Mouse (Mus musculus): Measurements from ENCODE around the gene Gpi1. TPM values are rescaled to one million over a fixed set of nuclear protein-coding genes. Genes with fewer than 3 reads are reported as not detected.

The Gpi1 gene
- total and polyA plus RNA-seq, 3 experiments = 270 to 1,355 (median 727) TPM

DNA sequence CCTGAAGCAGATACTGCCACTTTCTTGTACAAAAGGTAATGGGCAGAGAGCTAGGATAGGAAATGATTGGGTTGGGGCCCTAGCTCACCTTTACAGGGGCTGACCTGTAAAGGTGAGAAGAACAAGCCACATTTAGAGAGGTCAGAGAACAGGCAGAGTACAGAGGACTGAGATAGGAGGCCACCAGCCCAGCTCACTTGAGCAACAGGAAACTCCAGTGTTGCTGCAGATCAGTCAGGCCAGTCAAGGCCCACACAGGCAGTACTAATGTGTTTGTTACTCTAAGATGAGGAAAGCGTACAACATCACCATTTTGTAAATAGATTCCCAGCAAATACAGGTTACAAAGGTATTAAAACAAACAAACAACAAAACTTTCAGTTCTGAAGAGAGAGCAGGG, 25.8 kb upstream of the Gpi1 start:
- Histone ChIP-seq H3K9me3 (replicated peaks; ENCODE audit: insufficient read depth, low read length) (no peaks in the 10 kb centered on the region), H3K4me3 (ENCODE audit: control insufficient read depth in 1 of 2, insufficient read depth in 1 of 2, low read depth in 2 of 2, low read length in 2 of 2) (no peak overlapping the region), H3K36me3 (ENCODE audit: control insufficient read depth in 1 of 2, insufficient read depth in 2 of 2, low read length in 2 of 2) (peaks cover 0 to 2% of the 10 kb centered on the region in 2 experiments; a peak in 1 of 4 replicates), H3K4me1 (ENCODE audit: control insufficient read depth in 1 of 2, insufficient read depth in 2 of 2, low read length in 2 of 2) (no peaks in the 10 kb centered on the region; a peak in 1 of 4 replicates), H3K27ac (ENCODE audit: control insufficient read depth, low read depth, low read length) (no peak overlapping the region), H3K27me3 (ENCODE audit: control insufficient read depth in 1 of 2, insufficient read depth in 2 of 2, low read length in 2 of 2) (no peaks in the 10 kb centered on the region), H3K79me2 (ENCODE audit: control insufficient read depth, insufficient read depth, low read length, poor library complexity) (no peaks in the 10 kb centered on the region), H3K9ac (ENCODE audit: control insufficient read depth, low read depth, low read length, poor library complexity, severe bottlenecking) (no peak overlapping the region)
- TF ChIP-seq MYB (IDR thresholded peaks at IDR 0.05; ENCODE audit: low read depth, low read length) (no peak), RCOR1 (IDR thresholded peaks at IDR 0.05; ENCODE audit: low read depth, low read length) (no peak), ZMIZ1 (IDR thresholded peaks at IDR 0.05; ENCODE audit: low read depth, low read length) (no peak), ELF1 (IDR thresholded peaks at IDR 0.05; ENCODE audit: low read depth, low read length) (no peak), ZKSCAN1 (IDR thresholded peaks at IDR 0.05; ENCODE audit: low read depth, low read length) (no peak), TBP (IDR thresholded peaks at IDR 0.05; ENCODE audit: low read depth, low read length) (no peak), USF1 (IDR thresholded peaks at IDR 0.05; ENCODE audit: low read depth, low read length) (no peak)
- no peak for DNase-seq (ENCODE audit: low read depth, low spot score)

DNA sequence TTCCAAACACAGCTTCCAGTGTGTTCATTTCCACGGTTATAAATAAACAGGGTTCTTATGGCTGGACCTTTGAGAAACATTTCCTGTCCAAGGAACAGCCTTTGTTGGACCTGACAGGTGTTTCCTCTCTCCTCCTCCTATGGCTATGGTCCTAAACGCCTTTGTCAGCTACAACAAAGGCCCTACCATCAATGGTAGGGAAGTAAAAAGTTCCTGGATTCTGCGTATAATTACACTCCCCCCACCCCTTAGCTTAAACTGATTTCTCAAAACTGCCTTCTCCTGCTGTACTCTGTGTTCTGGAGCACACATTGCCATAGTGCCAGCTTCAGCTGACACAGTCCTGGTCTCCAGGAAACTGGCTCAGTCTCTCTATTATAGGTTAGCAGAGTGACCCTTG, 25.0 kb upstream of the Gpi1 start:
- H3K4me3 ChIP-seq (ENCODE audit: control insufficient read depth in 1 of 2, insufficient read depth in 1 of 2, low read depth in 2 of 2, low read length in 2 of 2) = no peak overlapping the region
- no peaks in the 10 kb centered on the region for H3K9me3 ChIP-seq (replicated peaks; ENCODE audit: insufficient read depth, low read length)
- peaks cover 0 to 2% of the 10 kb centered on the region in 2 experiments; a peak in 1 of 4 replicates for H3K36me3 ChIP-seq (ENCODE audit: control insufficient read depth in 1 of 2, insufficient read depth in 2 of 2, low read length in 2 of 2)
- no peaks in the 10 kb centered on the region; a peak in 1 of 4 replicates for H3K4me1 ChIP-seq (ENCODE audit: control insufficient read depth in 1 of 2, insufficient read depth in 2 of 2, low read length in 2 of 2)
- H3K27ac ChIP-seq (ENCODE audit: control insufficient read depth, low read depth, low read length) = no peak overlapping the region
- no peaks in the 10 kb centered on the region for H3K27me3 ChIP-seq (ENCODE audit: control insufficient read depth in 1 of 2, insufficient read depth in 2 of 2, low read length in 2 of 2)
- TF ChIP-seq MAFK (IDR thresholded peaks at IDR 0.05; ENCODE audit: borderline replicate concordance, low read depth, low read length) (no peak), GATA1 (IDR thresholded peaks at IDR 0.05; ENCODE audit: low read depth, low read length) (no peak), TCF12 (IDR thresholded peaks at IDR 0.05; ENCODE audit: low read depth, low read length) (no peak), ZNF384 (IDR thresholded peaks at IDR 0.05; ENCODE audit: low read depth, low read length) (no peak), MXI1 (IDR thresholded peaks at IDR 0.05; ENCODE audit: low read depth, low read length) (no peak)
- H3K9ac ChIP-seq (ENCODE audit: control insufficient read depth, low read depth, low read length, poor library complexity, severe bottlenecking) = no peak overlapping the region
- no peak for DNase-seq (ENCODE audit: low read depth, low spot score)
- no peaks in the 10 kb centered on the region for H3K79me2 ChIP-seq (ENCODE audit: control insufficient read depth, insufficient read depth, low read length, poor library complexity)

DNA sequence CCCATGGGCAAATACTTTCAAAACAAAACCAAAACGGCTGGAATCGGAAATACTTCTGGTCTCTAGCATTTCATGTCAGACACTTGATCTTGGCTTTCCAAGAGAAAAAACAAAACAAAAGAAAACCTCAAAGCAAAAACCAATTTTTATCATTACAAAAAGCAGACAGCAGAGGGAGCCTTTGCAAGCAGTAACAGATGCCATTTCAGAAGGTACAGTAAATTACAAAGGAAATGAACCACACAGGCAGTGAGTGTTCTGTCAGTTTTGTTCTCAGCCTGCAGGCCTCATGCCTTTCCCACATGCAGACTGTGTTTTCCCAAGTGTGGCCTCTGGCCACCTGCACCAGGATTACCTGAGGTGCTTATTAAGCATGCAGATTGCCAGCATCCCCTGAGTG, 21.9 kb upstream of the Gpi1 start:
- TF ChIP-seq MAZ (IDR thresholded peaks at IDR 0.05; ENCODE audit: low read depth, low read length) (no peak), ZC3H11A (IDR thresholded peaks at IDR 0.05; ENCODE audit: low read depth, low read length) (peak; percentile 28; the same call in 1 of the 2 replicates), RAD21 (IDR thresholded peaks at IDR 0.05; ENCODE audit: low read depth, low read length) (peak; percentile 53), GABPA (IDR thresholded peaks at IDR 0.05; ENCODE audit: low read depth, low read length) (no peak), CTCF (IDR thresholded peaks at IDR 0.05 in 2 of 3, conservative IDR thresholded peaks at IDR 0.05 in 1 of 3; ENCODE audit: control insufficient read depth in 1 of 3, insufficient read depth in 1 of 3, low read depth in 2 of 3, low read length in 3 of 3, poor library complexity in 1 of 3, severe bottlenecking in 1 of 3) (peak in 2 of 3 experiments; percentile 32 to 67; a peak in 4 of 6 replicates), SMC3 (IDR thresholded peaks at IDR 0.05; ENCODE audit: low read depth, low read length) (peak; percentile 78), ZKSCAN1 (IDR thresholded peaks at IDR 0.05; ENCODE audit: low read depth, low read length) (0 out of 2 replicates have a peak, but pooled peaks have one; percentile 24)
- Histone ChIP-seq H3K9ac (ENCODE audit: control insufficient read depth, low read depth, low read length, poor library complexity, severe bottlenecking) (no peak overlapping the region), H3K79me2 (ENCODE audit: control insufficient read depth, insufficient read depth, low read length, poor library complexity) (no peaks in the 10 kb centered on the region), H3K9me3 (replicated peaks; ENCODE audit: insufficient read depth, low read length) (no peaks in the 10 kb centered on the region), H3K27ac (ENCODE audit: control insufficient read depth, low read depth, low read length) (no peak overlapping the region), H3K4me1 (ENCODE audit: control insufficient read depth in 1 of 2, insufficient read depth in 2 of 2, low read length in 2 of 2) (peaks cover 0 to 5% of the 10 kb centered on the region in 2 experiments; a peak in 2 of 4 replicates), H3K4me3 (ENCODE audit: control insufficient read depth in 1 of 2, insufficient read depth in 1 of 2, low read depth in 2 of 2, low read length in 2 of 2) (no peak overlapping the region), H3K36me3 (ENCODE audit: control insufficient read depth in 1 of 2, insufficient read depth in 2 of 2, low read length in 2 of 2) (peaks cover 0 to 2% of the 10 kb centered on the region in 2 experiments; a peak in 2 of 4 replicates), H3K27me3 (ENCODE audit: control insufficient read depth in 1 of 2, insufficient read depth in 2 of 2, low read length in 2 of 2) (no peaks in the 10 kb centered on the region)
- peak; percentile 57 for DNase-seq (ENCODE audit: low read depth, low spot score)

All from MEL (cell line).